Mouse (Mus musculus): ENCODE measurements around the gene N6amt1. TPM values are rescaled to one million over a fixed set of nuclear protein-coding genes. Genes with fewer than 3 reads are reported as not detected.

The N6amt1 gene
- total RNA-seq (2021) = 24.4 and 26.9 TPM in 2 replicates
- long read RNA-seq, transcript N6amt1-201 (6 exons, 1,884 nt) = major isoform, 10 of 12 reads
- long read RNA-seq, partial matches to known transcripts = 1 of 12 reads
- long read RNA-seq, other reads (novel, unspliced or antisense) = 0 of 12 reads

GRCm38 (mm10) chr16:87354075-87354583, at the start of gene N6amt1:
Gene N6amt1, plus strand, starts transcription at chr16:87354185.
- DNase-seq = peak; percentile 92

GRCm38 (mm10) chr16:87305251-87306011, 48.6 kb upstream of the N6amt1 start:
- DNase-seq = no peak

GRCm38 (mm10) chr16:87307109-87307735, 46.8 kb upstream of the N6amt1 start:
- no peak for DNase-seq

- DNase-seq = no peak
Observed at GRCm38 (mm10) chr16:87310659-87311058, 43.3 kb upstream of the N6amt1 start.

- DNase-seq = no peak
Observed at GRCm38 (mm10) chr16:87318200-87318811, 35.7 kb upstream of the N6amt1 start.

- no peak for DNase-seq
Observed at GRCm38 (mm10) chr16:87318998-87319397, 35.0 kb upstream of the N6amt1 start.

- no peak for DNase-seq
Observed at GRCm38 (mm10) chr16:87319541-87320251, 34.3 kb upstream of the N6amt1 start.

- no peak for DNase-seq
Observed at GRCm38 (mm10) chr16:87320252-87320555, 33.8 kb upstream of the N6amt1 start.

- DNase-seq = no peak
Observed at GRCm38 (mm10) chr16:87324571-87324970, 29.4 kb upstream of the N6amt1 start.

GRCm38 (mm10) chr16:87329986-87330385, 24.0 kb upstream of the N6amt1 start:
- DNase-seq = no peak

- DNase-seq = no peak
Observed at GRCm38 (mm10) chr16:87334756-87335155, 19.2 kb upstream of the N6amt1 start.

- no peak for DNase-seq
Observed at GRCm38 (mm10) chr16:87341043-87341572, 12.9 kb upstream of the N6amt1 start.

- DNase-seq = no peak
Observed at GRCm38 (mm10) chr16:87348133-87348532, 5.9 kb upstream of the N6amt1 start.

GRCm38 (mm10) chr16:87351386-87352105, 2.4 kb upstream of the N6amt1 start:
- DNase-seq = no peak

GRCm38 (mm10) chr16:87353605-87354004, 380 bp upstream of the N6amt1 start:
- DNase-seq = no peak

- DNase-seq = no peak
Observed at GRCm38 (mm10) chr16:87354748-87355147, 763 bp downstream of the N6amt1 start.

- no peak for DNase-seq
Observed at GRCm38 (mm10) chr16:87360096-87360495, 6.1 kb downstream of the N6amt1 start.

GRCm38 (mm10) chr16:87364231-87364630, 10.2 kb downstream of the N6amt1 start:
- peak; percentile 14 for DNase-seq

GRCm38 (mm10) chr16:87366035-87366434, 12.1 kb downstream of the N6amt1 start:
- DNase-seq = no peak

GRCm38 (mm10) chr16:87366445-87366844, 12.5 kb downstream of the N6amt1 start:
- no peak for DNase-seq

GRCm38 (mm10) chr16:87382996-87383395, 29.0 kb downstream of the N6amt1 start:
- no peak for DNase-seq
